Mouse (Mus musculus): ENCODE measurements at regions not wholly inside any gene's neighbourhood (a gene's known extent, or its start where the extent isn't known, plus 50 kb on each side); places are given as distances from the start of the nearest gene placed in this dataset.
"Not testable (repeated sequence)": the region's sequence is repeated elsewhere in the genome, so short reads cannot be mapped to it uniquely, and the experiment has no call there.

- intact Hi-C loops (cut with DNase I): no loop called here
- Histone ChIP-seq H3K27ac (no peak overlapping the region), H3K4me3 (no peak overlapping the region)
- no peak for DNase-seq
- no peak for TF ChIP-seq CTCF (IDR thresholded peaks at IDR 0.05)
Measured at GRCm38 (mm10) chr13:103592371-103592770, 182.0 kb downstream of the Srek1 start.

- Histone ChIP-seq H3K4me3 (no peak overlapping the region), H3K27ac (no peak overlapping the region)
- no peak for DNase-seq
- intact Hi-C loops (cut with DNase I): no loop called here
- TF ChIP-seq CTCF (IDR thresholded peaks at IDR 0.05): no peak
Measured at GRCm38 (mm10) chr13:103591874-103592273, 182.5 kb downstream of the Srek1 start.

GRCm38 (mm10) chr13:103591381-103591780 lies 183.0 kb downstream of the Srek1 start:
- intact Hi-C loops (cut with DNase I); H3K27ac ChIP-seq; DNase-seq; H3K4me3 ChIP-seq: not testable (repeated sequence)

GRCm38 (mm10) chr13:103589646-103590045 lies 184.8 kb downstream of the Srek1 start:
- no peak for TF ChIP-seq CTCF (IDR thresholded peaks at IDR 0.05)
- H3K4me3 ChIP-seq: no peak overlapping the region
- DNase-seq: no peak
- intact Hi-C loops (cut with DNase I): no loop called here
- no peak overlapping the region for H3K27ac ChIP-seq

- no peak for DNase-seq
- Histone ChIP-seq H3K4me3 (no peak overlapping the region), H3K27ac (no peak overlapping the region)
- intact Hi-C loops (cut with DNase I): no loop called here
- TF ChIP-seq CTCF (IDR thresholded peaks at IDR 0.05): no peak
Measured at GRCm38 (mm10) chr13:103576856-103577255, 197.6 kb downstream of the Srek1 start.

- intact Hi-C loops (cut with DNase I): no loop called here
- DNase-seq: no peak
- no peak overlapping the region for H3K27ac ChIP-seq
- H3K4me3 ChIP-seq: no peak overlapping the region
- no peak for TF ChIP-seq CTCF (IDR thresholded peaks at IDR 0.05)
Measured at GRCm38 (mm10) chr13:103564715-103565114, 209.7 kb downstream of the Srek1 start.

GRCm38 (mm10) chr13:103561795-103562705 lies 212.4 kb downstream of the Srek1 start:
- no peak for DNase-seq

GRCm38 (mm10) chr13:103558915-103559314 lies 215.5 kb downstream of the Srek1 start:
- H3K4me3 ChIP-seq: no peak overlapping the region
- intact Hi-C loops (cut with DNase I): no loop called here
- TF ChIP-seq CTCF (IDR thresholded peaks at IDR 0.05): no peak
- no peak overlapping the region for H3K27ac ChIP-seq
- no peak for DNase-seq

More at GRCm38 (mm10) chr13:103561795-103562705, 212.4 kb downstream of the Srek1 start:
- TF ChIP-seq CTCF (IDR thresholded peaks at IDR 0.05): no peak
- no peak overlapping the region for H3K4me3 ChIP-seq
- no peak overlapping the region for H3K27ac ChIP-seq
- intact Hi-C loops (cut with DNase I): no loop called here

- no peak overlapping the region for H3K4me3 ChIP-seq
- TF ChIP-seq CTCF (IDR thresholded peaks at IDR 0.05): no peak
- DNase-seq: peak; percentile 27
- intact Hi-C loops (cut with DNase I): no loop called here
- peak overlapping the region; percentile 24; the same call in 1 of the 2 replicates for H3K27ac ChIP-seq
Measured at GRCm38 (mm10) chr13:103539577-103539976, 205.3 kb upstream of the Mast4 start.

GRCm38 (mm10) chr13:103513825-103514224 lies 179.5 kb upstream of the Mast4 start:
- no peak overlapping the region for H3K4me3 ChIP-seq
- intact Hi-C loops (cut with DNase I): no loop called here
- no peak for DNase-seq
- no peak for TF ChIP-seq CTCF (IDR thresholded peaks at IDR 0.05)
- no peak overlapping the region for H3K27ac ChIP-seq

- TF ChIP-seq CTCF (IDR thresholded peaks at IDR 0.05): no peak
- intact Hi-C loops (cut with DNase I): no loop called here
- DNase-seq: no peak
- Histone ChIP-seq H3K4me3 (no peak overlapping the region), H3K27ac (no peak overlapping the region)
Measured at GRCm38 (mm10) chr13:103512476-103512875, 178.2 kb upstream of the Mast4 start.

GRCm38 (mm10) chr13:103504987-103505386 lies 170.7 kb upstream of the Mast4 start:
- H3K4me3 ChIP-seq: no peak overlapping the region
- DNase-seq: no peak
- no peak overlapping the region for H3K27ac ChIP-seq
- intact Hi-C loops (cut with DNase I): no loop called here
- TF ChIP-seq CTCF (IDR thresholded peaks at IDR 0.05): no peak

- intact Hi-C loops (cut with DNase I): no loop called here
- DNase-seq: peak; percentile 27
- H3K27ac ChIP-seq: no peak overlapping the region
- no peak overlapping the region for H3K4me3 ChIP-seq
- no peak for TF ChIP-seq CTCF (IDR thresholded peaks at IDR 0.05)
Measured at GRCm38 (mm10) chr13:103499376-103499775, 165.1 kb upstream of the Mast4 start.

- DNase-seq: no peak
- no peak for TF ChIP-seq CTCF (IDR thresholded peaks at IDR 0.05)
- H3K27ac ChIP-seq: no peak overlapping the region
- intact Hi-C loops (cut with DNase I): no loop called here
- no peak overlapping the region for H3K4me3 ChIP-seq
Measured at GRCm38 (mm10) chr13:103494371-103494770, 160.1 kb upstream of the Mast4 start.
